Mouse (Mus musculus) CH12.LX (cell line): ENCODE measurements around the gene Bphl. TPM values are rescaled to one million over a fixed set of nuclear protein-coding genes. Genes with fewer than 3 reads are reported as not detected.

Source experiments
- DNase-seq: peaks from one replicate; pipeline ENCODE4 v3.0.0-alpha.2; 2013; ENCODE audit errors: extremely low read depth
- H3K27ac ChIP-seq: 2 replicates; pipeline ENCODE4 v1.5.1; 2012; ENCODE audit warnings: low read depth, mild to moderate bottlenecking, control low read depth, moderate library complexity; ENCODE audit not compliant: insufficient read depth
- H3K27me3 ChIP-seq: replicated peaks from 2 replicates; pipeline ENCODE3; 2012; ENCODE audit warnings: inconsistent platforms
- H3K36me3 ChIP-seq, 2 experiments: replicated peaks in 1 of 2; 2 replicates each; pipeline versions ENCODE3 to v1.6.1; 2012; ENCODE audit warnings: inconsistent platforms in 1 of 2, low read length in 1 of 2, mild to moderate bottlenecking in 1 of 2, mixed read lengths in 1 of 2, moderate library complexity in 1 of 2; ENCODE audit not compliant: control insufficient read depth in 1 of 2, insufficient read depth in 1 of 2
- H3K4me1 ChIP-seq, 2 experiments: 2 replicates each; pipeline ENCODE4 v1.6.1; 2012; ENCODE audit warnings: inconsistent platforms in 1 of 2, moderate library complexity in 1 of 2; ENCODE audit not compliant: insufficient read depth in 2 of 2, control insufficient read depth in 1 of 2
- H3K4me2 ChIP-seq: 2 replicates; pipeline ENCODE4 v1.6.1; 2012; ENCODE audit warnings: low read depth, mild to moderate bottlenecking, control low read depth; ENCODE audit not compliant: poor library complexity, insufficient read depth, severe bottlenecking
- H3K4me3 ChIP-seq, 3 experiments: fragments of 150-350 bp in 1 of 3; sonication (generic) in 1 of 3; replicated peaks in 1 of 3; 2 replicates each; pipeline versions ENCODE3 to v1.5.1; 2011 to 2012; ENCODE audit warnings: low read depth in 2 of 3, low read length in 2 of 3, mild to moderate bottlenecking in 2 of 3, moderate library complexity in 2 of 3, control low read depth in 1 of 3, improper control_type of control experiment in 1 of 3, inconsistent platforms in 1 of 3, mixed read lengths in 1 of 3; ENCODE audit not compliant: poor library complexity in 1 of 3
- H3K79me2 ChIP-seq: replicated peaks from 2 replicates; pipeline ENCODE4 v1.6.1; 2012; ENCODE audit warnings: mild to moderate bottlenecking, moderate library complexity; ENCODE audit not compliant: control insufficient read depth, poor library complexity, insufficient read depth, severe bottlenecking; ENCODE audit errors: extremely low read depth
- H3K9ac ChIP-seq: 2 replicates; pipeline ENCODE4 v1.6.1; 2012; ENCODE audit warnings: low read depth, mild to moderate bottlenecking, control low read depth, moderate library complexity; ENCODE audit not compliant: insufficient read depth
- H3K9me3 ChIP-seq: replicated peaks from 2 replicates; pipeline ENCODE3; 2012; ENCODE audit warnings: low read length, inconsistent platforms, mixed read lengths
- CTCF ChIP-seq, 2 experiments: IDR thresholded peaks in 1 of 2; conservative IDR thresholded peaks in 1 of 2; 2 replicates each; pipeline ENCODE4 v1.5.1; 2011 to 2012; ENCODE audit warnings: low read depth in 2 of 2, low read length in 2 of 2, improper control_type of control experiment in 1 of 2, inconsistent platforms in 1 of 2, mild to moderate bottlenecking in 1 of 2, moderate library complexity in 1 of 2
- ELF1 ChIP-seq: IDR thresholded peaks from 2 replicates; pipeline ENCODE4 v1.6.1; 2014; ENCODE audit warnings: low read depth, mild to moderate bottlenecking, inconsistent platforms, low read length, improper control_type of control experiment
- EP300 ChIP-seq: IDR thresholded peaks from 2 replicates; pipeline ENCODE4 v1.6.1; 2011; ENCODE audit warnings: low read length, improper control_type of control experiment
- ETS1 ChIP-seq: conservative IDR thresholded peaks from 2 replicates; pipeline ENCODE4 v1.6.1; 2012; ENCODE audit warnings: low read depth, mild to moderate bottlenecking, inconsistent platforms, low read length, improper control_type of control experiment, moderate library complexity
- HCFC1 ChIP-seq: IDR thresholded peaks from 2 replicates; pipeline ENCODE4 v1.6.1; 2012; ENCODE audit warnings: low read depth, mild to moderate bottlenecking, inconsistent platforms, low read length, improper control_type of control experiment
- MAFK ChIP-seq: IDR thresholded peaks from 2 replicates; pipeline ENCODE4 v1.6.1; 2011; ENCODE audit warnings: low read length, improper control_type of control experiment; ENCODE audit not compliant: insufficient replicate concordance
- MAZ ChIP-seq: IDR thresholded peaks from 2 replicates; pipeline ENCODE4 v1.6.1; 2012; ENCODE audit warnings: low read depth, mild to moderate bottlenecking, inconsistent platforms, low read length, improper control_type of control experiment, moderate library complexity
- MXI1 ChIP-seq: IDR thresholded peaks from 2 replicates; pipeline ENCODE4 v1.6.1; 2011; ENCODE audit warnings: mild to moderate bottlenecking, low read depth, low read length, improper control_type of control experiment
- MYC ChIP-seq: IDR thresholded peaks from 2 replicates; pipeline ENCODE4 v1.6.1; 2011; ENCODE audit warnings: low read depth, mild to moderate bottlenecking, improper control_type of control experiment, low read length
- NELFE ChIP-seq: IDR thresholded peaks from 2 replicates; pipeline ENCODE4 v1.6.1; 2011; ENCODE audit warnings: low read depth, low read length, improper control_type of control experiment
- POLR2AphosphoS2 ChIP-seq: IDR thresholded peaks from 2 replicates; pipeline ENCODE4 v1.6.1; 2011; ENCODE audit warnings: low read depth, low read length, improper control_type of control experiment
- RAD21 ChIP-seq: IDR thresholded peaks from 2 replicates; pipeline ENCODE4 v1.6.1; 2011; ENCODE audit warnings: low read depth, mild to moderate bottlenecking, low read length, improper control_type of control experiment, moderate library complexity
- TBP ChIP-seq: conservative IDR thresholded peaks from 2 replicates; pipeline ENCODE4 v1.6.1; 2011; ENCODE audit warnings: low read depth, low read length, improper control_type of control experiment
- TCF12 ChIP-seq: IDR thresholded peaks from 2 replicates; pipeline ENCODE4 v1.6.1; 2014; ENCODE audit warnings: low read depth, mild to moderate bottlenecking, inconsistent platforms, low read length, improper control_type of control experiment
- UBTF ChIP-seq: IDR thresholded peaks from 2 replicates; pipeline ENCODE4 v1.6.1; 2012; ENCODE audit warnings: low read depth, mild to moderate bottlenecking, inconsistent platforms, low read length, improper control_type of control experiment, moderate library complexity
- USF2 ChIP-seq: conservative IDR thresholded peaks from 2 replicates; pipeline ENCODE4 v1.6.1; 2011; ENCODE audit warnings: low read depth, low read length, improper control_type of control experiment
- ZNF384 ChIP-seq: IDR thresholded peaks from 2 replicates; pipeline ENCODE4 v1.6.1; 2012; ENCODE audit warnings: low read depth, low read length, improper control_type of control experiment, inconsistent platforms
- dilution Hi-C: fragments of 300-500 bp; cut with MboI; formaldehyde crosslinking; loops from 2 replicates; pipeline ENCODE4 v1.14.3; 2020; ENCODE audit warnings: low sequenced_read_pairs; ENCODE audit not compliant: extremely low pct_unique_long_range_greater_than_20kb, extremely low pct_ligation_motif_present
- in situ Hi-C: fragments of 300-500 bp; cut with MboI; formaldehyde crosslinking; loops from 3 replicates; pipeline ENCODE4 v1.14.3; 2019; ENCODE audit warnings: low sequenced_read_pairs, low pct_ligation_motif_present, low pct_unique_long_range_greater_than_20kb, mixed read lengths
- polyA plus RNA-seq: library from polyadenylated mRNA; unstranded; fragments of >175 nt; gene quantifications from 2 replicates; pipeline ENCODE4 v1.2.1, GENCODE M21; 2012; ENCODE audit warnings: low read depth; ENCODE audit not compliant: insufficient read length
- total RNA-seq, 2 experiments: library from RNA; depleted of rRNA; stranded (reverse); fragments of 300-350 nt in 1 of 2; fragments of >200 nt in 1 of 2; gene quantifications; 2 replicates each; pipeline ENCODE4 v1.2.3; 2012 to 2014

Bphl gene
- total and polyA plus RNA-seq, 3 experiments: 18.1 to 41.3 (median 35.3) TPM

DNA sequence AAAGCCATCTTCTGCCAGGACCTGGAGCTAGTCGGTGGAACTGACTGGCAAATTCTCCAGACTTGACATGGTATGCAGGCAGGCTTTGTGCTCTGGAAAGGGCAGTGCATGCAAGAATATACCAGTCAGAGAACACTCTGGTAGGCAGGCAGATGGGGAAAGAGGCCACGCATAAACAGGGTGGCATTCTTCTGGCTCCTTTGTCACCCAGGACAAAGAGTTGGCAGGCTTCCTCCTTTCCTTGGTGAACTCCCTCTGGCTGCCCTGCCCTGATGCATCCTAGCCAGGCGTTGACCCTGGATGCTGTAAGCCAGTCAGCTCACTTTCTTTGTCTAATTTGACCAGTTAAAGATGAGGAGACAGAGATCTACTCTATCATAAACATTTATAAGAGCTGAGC is 59.7 kb downstream of the Bphl start:
- Histone ChIP-seq H3K27ac (no peak overlapping the region), H3K27me3 (no peaks in the 10 kb centered on the region), H3K9me3 (no peaks in the 10 kb centered on the region), H3K36me3 (no peaks in the 10 kb centered on the region), H3K9ac (no peak overlapping the region), H3K4me1 (peaks cover 3 to 11% of the 10 kb centered on the region in 2 experiments; a peak in 3 of 4 replicates), H3K79me2 (no peaks in the 10 kb centered on the region), H3K4me3 (no peak overlapping the region), H3K4me2 (no peak overlapping the region)
- no peak for DNase-seq
- dilution Hi-C loops (no loop called here), in situ Hi-C loops (no loop called here)
- TF ChIP-seq UBTF (no peak), POLR2AphosphoS2 (no peak), ZNF384 (no peak)
- TF ChIP-seq, all 38 proteins: peak for 0

- no peak overlapping the region for H3K4me3 ChIP-seq
- no peak overlapping the region for H3K4me2 ChIP-seq
- TF ChIP-seq ETS1 (no peak), MYC (no peak), RAD21 (no peak), HCFC1 (no peak), USF2 (no peak), UBTF (no peak), MAZ (no peak), MXI1 (no peak), EP300 (no peak), CTCF (conservative IDR thresholded peaks at IDR 0.05 in 1 of 2, IDR thresholded peaks at IDR 0.05 in 1 of 2; ENCODE audit: low read depth in 2 of 2, low read length in 2 of 2) (no peak), TCF12 (no peak), NELFE (no peak), MAFK (no peak), ELF1 (no peak), TBP (no peak)
- H3K4me1 ChIP-seq: peaks cover 3 to 11% of the 10 kb centered on the region in 2 experiments; a peak in 3 of 4 replicates
- no peak overlapping the region for H3K9ac ChIP-seq
- H3K79me2 ChIP-seq: no peaks in the 10 kb centered on the region
- in situ Hi-C loops: no loop called here
- dilution Hi-C loops: no loop called here
- H3K36me3 ChIP-seq: no peaks in the 10 kb centered on the region
- no peak overlapping the region for H3K27ac ChIP-seq
- no peak for DNase-seq
- no peaks in the 10 kb centered on the region for H3K27me3 ChIP-seq
- no peaks in the 10 kb centered on the region for H3K9me3 ChIP-seq
These were observed 63.3 kb downstream of the Bphl start for GRCm38 (mm10) chr13:34100733-34101132.
